Mouse (Mus musculus): ENCODE results near the gene Tep1. TPM values are rescaled to one million over a fixed set of nuclear protein-coding genes. Genes with fewer than 3 reads are reported as not detected.
A peak's percentile ranks its signal among the peaks of the same experiment; 100 is the strongest.

Tep1 gene
- polyA plus RNA-seq, 1 experiment from 2014 or later, result 8.6 TPM

- H3K4me2 ChIP-seq (replicated peaks; ENCODE audit: low read depth, low read length), result peak overlapping the region; percentile 73
- H3K4me3 ChIP-seq (ENCODE audit: low read depth, low read length), result peak overlapping the region; percentile 35
- H3K9ac ChIP-seq (replicated peaks; ENCODE audit: low read depth, low read length), result peak overlapping the region; percentile 36
- peaks cover 2% of the 10 kb centered on the region; the same call in 1 of the 2 replicates for H3K27me3 ChIP-seq (ENCODE audit: control insufficient read depth, insufficient read depth, low read length)
- no peaks in the 10 kb centered on the region for H3K9me3 ChIP-seq (ENCODE audit: control insufficient read depth, low read depth, low read length)
- no peak for ATAC-seq (ENCODE audit: insufficient number of reproducible peaks, insufficient read depth, low FRiP score, low read depth)
- 20% methylated on average over 23 of the region's 23 CpGs for WGBS
- H3K4me1 ChIP-seq (ENCODE audit: control insufficient read depth, insufficient read depth, low read length), result peaks cover 4% of the 10 kb centered on the region; the same call in 1 of the 2 replicates
- H3K36me3 ChIP-seq (ENCODE audit: control insufficient read depth, insufficient read depth, low read length), result no peaks in the 10 kb centered on the region
- H3K27ac ChIP-seq (ENCODE audit: low read length), result no peak overlapping the region
Measured at GRCm38 (mm10) chr14:50896747-50897373, 26.5 kb upstream of the Tep1 start.

- 11% methylated on average over 19 of the region's 19 CpGs for WGBS
- H3K27me3 ChIP-seq (ENCODE audit: control insufficient read depth, insufficient read depth, low read length), result peaks cover 2% of the 10 kb centered on the region; the same call in 1 of the 2 replicates
Measured at GRCm38 (mm10) chr14:50895985-50896746, 25.8 kb upstream of the Tep1 start.

GRCm38 (mm10) chr14:50895407-50895806 lies 25.0 kb upstream of the Tep1 start:
- ATAC-seq (ENCODE audit: insufficient number of reproducible peaks, insufficient read depth, low FRiP score, low read depth), result no peak
- Histone ChIP-seq H3K4me1 (ENCODE audit: control insufficient read depth, insufficient read depth, low read length) (peaks cover 4% of the 10 kb centered on the region; the same call in 1 of the 2 replicates), H3K4me2 (replicated peaks; ENCODE audit: low read depth, low read length) (no peak overlapping the region)

More at GRCm38 (mm10) chr14:50895985-50896746, 25.8 kb upstream of the Tep1 start:
- no peaks in the 10 kb centered on the region for H3K9me3 ChIP-seq (ENCODE audit: control insufficient read depth, low read depth, low read length)
- H3K36me3 ChIP-seq (ENCODE audit: control insufficient read depth, insufficient read depth, low read length), result no peaks in the 10 kb centered on the region
- no peak for ATAC-seq (ENCODE audit: insufficient number of reproducible peaks, insufficient read depth, low FRiP score, low read depth)
- peak overlapping the region; percentile 73 for H3K4me2 ChIP-seq (replicated peaks; ENCODE audit: low read depth, low read length)
- peak overlapping the region; percentile 35 for H3K4me3 ChIP-seq (ENCODE audit: low read depth, low read length)
- peaks cover 4% of the 10 kb centered on the region; the same call in 1 of the 2 replicates for H3K4me1 ChIP-seq (ENCODE audit: control insufficient read depth, insufficient read depth, low read length)
- H3K9ac ChIP-seq (replicated peaks; ENCODE audit: low read depth, low read length), result peak overlapping the region; percentile 36
- H3K27ac ChIP-seq (ENCODE audit: low read length), result no peak overlapping the region

GRCm38 (mm10) chr14:50892541-50893459 lies 22.4 kb upstream of the Tep1 start:
- 75% methylated on average over 22 of the region's 22 CpGs for WGBS
- no peaks in the 10 kb centered on the region for H3K36me3 ChIP-seq (ENCODE audit: control insufficient read depth, insufficient read depth, low read length)
- no peak overlapping the region for H3K27ac ChIP-seq (ENCODE audit: low read length)
- H3K4me1 ChIP-seq (ENCODE audit: control insufficient read depth, insufficient read depth, low read length), result peaks cover 4% of the 10 kb centered on the region; the same call in 1 of the 2 replicates
- no peaks in the 10 kb centered on the region for H3K9me3 ChIP-seq (ENCODE audit: control insufficient read depth, low read depth, low read length)
- H3K4me3 ChIP-seq (ENCODE audit: low read depth, low read length), result no peak overlapping the region
- ATAC-seq (ENCODE audit: insufficient number of reproducible peaks, insufficient read depth, low FRiP score, low read depth), result no peak
- peaks cover 2% of the 10 kb centered on the region; the same call in 1 of the 2 replicates for H3K27me3 ChIP-seq (ENCODE audit: control insufficient read depth, insufficient read depth, low read length)
- H3K4me2 ChIP-seq (replicated peaks; ENCODE audit: low read depth, low read length), result no peak overlapping the region
- no peak overlapping the region for H3K9ac ChIP-seq (replicated peaks; ENCODE audit: low read depth, low read length)

More at GRCm38 (mm10) chr14:50895407-50895806, 25.0 kb upstream of the Tep1 start:
- Histone ChIP-seq H3K4me3 (ENCODE audit: low read depth, low read length) (no peak overlapping the region), H3K9ac (replicated peaks; ENCODE audit: low read depth, low read length) (no peak overlapping the region), H3K27ac (ENCODE audit: low read length) (no peak overlapping the region), H3K27me3 (ENCODE audit: control insufficient read depth, insufficient read depth, low read length) (peaks cover 2% of the 10 kb centered on the region; the same call in 1 of the 2 replicates), H3K36me3 (ENCODE audit: control insufficient read depth, insufficient read depth, low read length) (no peaks in the 10 kb centered on the region), H3K9me3 (ENCODE audit: control insufficient read depth, low read depth, low read length) (no peaks in the 10 kb centered on the region)

- WGBS, result 84% methylated on average over 7 of the region's 7 CpGs
- Histone ChIP-seq H3K4me2 (replicated peaks; ENCODE audit: low read depth, low read length) (no peak overlapping the region), H3K4me3 (ENCODE audit: low read depth, low read length) (no peak overlapping the region), H3K36me3 (ENCODE audit: control insufficient read depth, insufficient read depth, low read length) (no peaks in the 10 kb centered on the region), H3K27me3 (ENCODE audit: control insufficient read depth, insufficient read depth, low read length) (peaks cover 2% of the 10 kb centered on the region; the same call in 1 of the 2 replicates), H3K4me1 (ENCODE audit: control insufficient read depth, insufficient read depth, low read length) (peaks cover 4% of the 10 kb centered on the region; the same call in 1 of the 2 replicates), H3K27ac (ENCODE audit: low read length) (no peak overlapping the region), H3K9me3 (ENCODE audit: control insufficient read depth, low read depth, low read length) (no peaks in the 10 kb centered on the region), H3K9ac (replicated peaks; ENCODE audit: low read depth, low read length) (no peak overlapping the region)
- ATAC-seq (ENCODE audit: insufficient number of reproducible peaks, insufficient read depth, low FRiP score, low read depth), result no peak
Measured at GRCm38 (mm10) chr14:50892091-50892490, 21.7 kb upstream of the Tep1 start.

GRCm38 (mm10) chr14:50891621-50892020 lies 21.3 kb upstream of the Tep1 start:
- Histone ChIP-seq H3K27me3 (ENCODE audit: control insufficient read depth, insufficient read depth, low read length) (peaks cover 2% of the 10 kb centered on the region; the same call in 1 of the 2 replicates), H3K4me3 (ENCODE audit: low read depth, low read length) (no peak overlapping the region), H3K4me1 (ENCODE audit: control insufficient read depth, insufficient read depth, low read length) (peaks cover 4% of the 10 kb centered on the region; the same call in 1 of the 2 replicates), H3K36me3 (ENCODE audit: control insufficient read depth, insufficient read depth, low read length) (no peaks in the 10 kb centered on the region), H3K27ac (ENCODE audit: low read length) (no peak overlapping the region), H3K9me3 (ENCODE audit: control insufficient read depth, low read depth, low read length) (no peaks in the 10 kb centered on the region), H3K9ac (replicated peaks; ENCODE audit: low read depth, low read length) (no peak overlapping the region), H3K4me2 (replicated peaks; ENCODE audit: low read depth, low read length) (no peak overlapping the region)
- ATAC-seq (ENCODE audit: insufficient number of reproducible peaks, insufficient read depth, low FRiP score, low read depth), result no peak
- 90% methylated on average over 8 of the region's 8 CpGs for WGBS

- no peaks in the 10 kb centered on the region for H3K36me3 ChIP-seq (ENCODE audit: control insufficient read depth, insufficient read depth, low read length)
- no peak overlapping the region for H3K4me2 ChIP-seq (replicated peaks; ENCODE audit: low read depth, low read length)
- no peak for ATAC-seq (ENCODE audit: insufficient number of reproducible peaks, insufficient read depth, low FRiP score, low read depth)
- H3K27me3 ChIP-seq (ENCODE audit: control insufficient read depth, insufficient read depth, low read length), result no peaks in the 10 kb centered on the region
- no peak overlapping the region for H3K4me3 ChIP-seq (ENCODE audit: low read depth, low read length)
- H3K27ac ChIP-seq (ENCODE audit: low read length), result no peak overlapping the region
- H3K9ac ChIP-seq (replicated peaks; ENCODE audit: low read depth, low read length), result no peak overlapping the region
- no peaks in the 10 kb centered on the region for H3K4me1 ChIP-seq (ENCODE audit: control insufficient read depth, insufficient read depth, low read length)
- 87% methylated on average over 6 of the region's 6 CpGs for WGBS
- no peaks in the 10 kb centered on the region for H3K9me3 ChIP-seq (ENCODE audit: control insufficient read depth, low read depth, low read length)
Measured at GRCm38 (mm10) chr14:50876236-50876950, 6.0 kb upstream of the Tep1 start.
